Mouse (Mus musculus) large intestine, adult 2 months (tissue): Measurements from ENCODE around the gene Tbc1d16. TPM values are rescaled to one million over a fixed set of nuclear protein-coding genes. Genes with fewer than 3 reads are reported as not detected.

ENCODE experiments used
- DNase-seq: peaks from one replicate; pipeline ENCODE4 v3.0.0-alpha.2; 2012; ENCODE audit warnings: low read depth, low spot score
- WGBS: fragments of 180-500 bp; shearing (Covaris S2); methylation state at CpG from one replicate; pipeline ENCODE4 v1.1.7; 2018; 5-methylcytosine and 5-hydroxymethylcytosine counted together
- polyA plus RNA-seq: library from polyadenylated mRNA; depleted of rRNA; stranded (reverse); fragments of >200 nt; gene quantifications from 2 replicates; pipeline ENCODE4 v1.2.3, GENCODE M21; 2012; rRNA removed

Gene Tbc1d16
- polyA plus RNA-seq, 1 experiment: 4.0 TPM

DNA sequence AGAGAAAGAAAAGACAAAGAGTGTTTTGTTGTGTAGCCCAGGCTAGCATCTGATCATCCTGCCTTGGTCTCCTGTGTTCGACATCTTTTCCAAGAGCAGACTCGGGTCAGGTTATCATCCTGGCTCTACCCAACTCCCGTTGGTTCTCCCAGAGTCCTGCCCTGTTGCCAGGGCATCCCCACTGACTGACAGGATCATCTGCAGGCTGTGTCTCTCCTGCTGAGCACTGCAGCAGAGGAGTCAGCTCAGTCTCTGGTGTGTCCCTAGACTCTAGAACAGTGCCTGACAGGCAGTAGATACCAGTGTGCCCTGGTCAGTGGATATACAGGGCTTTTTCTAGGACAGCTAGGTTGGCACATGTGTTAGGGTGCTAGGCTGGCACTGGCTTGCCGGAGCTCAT is 130.1 kb downstream of the Tbc1d16 start:
- 66% methylated on average over 4 of the region's 4 CpGs for WGBS
- DNase-seq: no peak

DNA sequence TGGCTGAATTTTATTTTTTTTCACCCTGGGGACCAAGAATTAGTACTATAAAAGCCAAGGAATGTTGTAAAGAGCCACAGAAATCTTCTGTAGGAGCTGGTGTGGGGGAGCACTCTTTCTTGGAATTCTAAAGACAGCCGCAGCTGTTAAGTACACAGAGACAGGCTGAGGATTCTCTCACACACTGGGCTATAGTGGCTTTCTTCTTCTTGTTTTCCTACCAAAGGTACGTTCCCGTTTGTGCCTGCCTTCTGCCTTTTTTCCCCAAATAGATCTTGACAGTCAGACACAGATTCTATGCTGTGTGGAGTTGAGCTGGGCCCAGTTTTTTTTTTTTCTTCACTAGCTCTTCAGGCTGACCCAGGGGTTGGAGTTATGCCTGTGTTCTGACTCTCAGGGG is 132.9 kb downstream of the Tbc1d16 start:
- 71% methylated on average over 3 of the region's 3 CpGs for WGBS
- DNase-seq: no peak

DNA sequence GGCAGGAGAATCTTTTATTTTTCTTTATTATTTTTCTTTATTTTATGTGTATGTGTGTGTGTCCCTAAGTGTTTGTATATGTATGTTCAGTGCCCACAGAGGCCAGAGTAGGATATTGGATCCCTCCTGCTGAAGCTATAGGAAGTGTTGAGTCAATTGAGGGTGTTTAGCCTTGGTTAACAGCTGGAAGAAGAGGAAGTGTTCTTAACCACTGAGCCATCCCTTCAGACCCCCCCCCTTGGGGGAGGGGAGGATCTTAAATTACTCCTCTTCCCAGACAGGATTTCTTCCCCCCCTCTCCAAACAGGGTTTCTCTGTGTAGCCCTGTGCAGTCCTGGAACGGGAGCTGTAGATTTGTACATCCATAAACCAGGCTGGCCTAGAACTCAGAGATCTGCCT is 135.0 kb downstream of the Tbc1d16 start:
- DNase-seq: no peak
- 85% methylated on average over 1 of the region's 1 CpGs for WGBS

Other genes with a start within 250 kb of the Tbc1d16 start
- gene Enpp7, start 240.3 kb downstream of the Tbc1d16 start, polyA plus RNA-seq: 174 and 2,153 TPM in 2 replicates
- gene Cbx2, start 205.5 kb downstream of the Tbc1d16 start, polyA plus RNA-seq: 3.5 and 5.1 TPM in 2 replicates
- 3.2 and 4.3 TPM in 2 replicates for gene Cbx8, start 187.5 kb downstream of the Tbc1d16 start, polyA plus RNA-seq
- 4.4 and 5.5 TPM in 2 replicates for gene Cbx4, start 142.3 kb downstream of the Tbc1d16 start, polyA plus RNA-seq
- 0.25 and 0.26 TPM in 2 replicates for gene Ccdc40, start 73 bp upstream of the Tbc1d16 start, polyA plus RNA-seq
- gene Gaa, start 39.4 kb upstream of the Tbc1d16 start, polyA plus RNA-seq: 33.2 and 42.2 TPM in 2 replicates
- 107 and 109 TPM in 2 replicates for gene Eif4a3, start 71.6 kb upstream of the Tbc1d16 start, polyA plus RNA-seq
- 8.7 and 11.9 TPM in 2 replicates for gene Card14, start 79.3 kb upstream of the Tbc1d16 start, polyA plus RNA-seq
- gene Sgsh, start 127.0 kb upstream of the Tbc1d16 start, polyA plus RNA-seq: 11.9 and 17.6 TPM in 2 replicates
- 8.0 and 16.1 TPM in 2 replicates for gene Slc26a11, start 127.1 kb upstream of the Tbc1d16 start, polyA plus RNA-seq
- gene Rnf213, start 164.6 kb upstream of the Tbc1d16 start, polyA plus RNA-seq: 25.4 and 46.4 TPM in 2 replicates